Mouse (Mus musculus) kidney, adult 2 months (tissue): ENCODE measurements around the gene Sptbn1.

Experiments
- CTCF ChIP-seq: fragments of 200-500 bp; conservative IDR thresholded peaks from 2 replicates; pipeline ENCODE4 v1.5.1; 2011; ENCODE audit warnings: low read depth, mild to moderate bottlenecking, control low read depth, low read length, moderate library complexity, mixed read lengths; ENCODE audit not compliant: insufficient read depth, insufficient read length
- POLR2A ChIP-seq: fragments of 200-500 bp; IDR thresholded peaks from one replicate; pipeline ENCODE4 v1.6.1; 2011; ENCODE audit warnings: low read depth, low read length, control low read depth

GRCm38 (mm10) chr11:30118038-30118437 is 149.9 kb downstream of the Sptbn1 start:
- no peak for TF ChIP-seq POLR2A
- no peak for TF ChIP-seq CTCF
